Mouse (Mus musculus): ENCODE measurements at regions not wholly inside any gene's neighbourhood (a gene's known extent, or its start where the extent isn't known, plus 50 kb on each side); places are given as distances from the start of the nearest gene placed in this dataset.

DNA sequence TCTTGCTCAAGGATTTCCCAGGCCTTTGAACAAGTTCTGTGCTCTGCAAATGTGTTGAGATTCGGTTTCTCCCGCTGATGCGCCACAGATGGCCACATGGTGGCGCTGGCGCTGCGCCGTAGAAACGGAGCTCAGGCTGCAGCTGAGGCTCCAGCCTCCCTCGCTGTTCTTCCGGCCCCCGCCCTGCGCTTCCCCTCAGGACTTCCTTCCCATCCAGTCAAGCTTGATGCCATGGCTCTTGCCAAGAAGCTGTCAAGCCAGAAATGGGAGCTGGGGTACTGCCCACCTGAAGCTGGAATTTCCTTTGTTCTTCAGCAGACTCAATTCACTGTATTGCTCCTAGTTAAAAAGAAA, 263.9 kb downstream of the Mpdz start:
- peak; percentile 92 for DNase-seq (ENCODE audit: low read depth, low spot score)

GRCm38 (mm10) chr4:81216123-81216522, 226.5 kb downstream of the Mpdz start:
- no peak for DNase-seq (ENCODE audit: low read depth, low spot score)

DNA sequence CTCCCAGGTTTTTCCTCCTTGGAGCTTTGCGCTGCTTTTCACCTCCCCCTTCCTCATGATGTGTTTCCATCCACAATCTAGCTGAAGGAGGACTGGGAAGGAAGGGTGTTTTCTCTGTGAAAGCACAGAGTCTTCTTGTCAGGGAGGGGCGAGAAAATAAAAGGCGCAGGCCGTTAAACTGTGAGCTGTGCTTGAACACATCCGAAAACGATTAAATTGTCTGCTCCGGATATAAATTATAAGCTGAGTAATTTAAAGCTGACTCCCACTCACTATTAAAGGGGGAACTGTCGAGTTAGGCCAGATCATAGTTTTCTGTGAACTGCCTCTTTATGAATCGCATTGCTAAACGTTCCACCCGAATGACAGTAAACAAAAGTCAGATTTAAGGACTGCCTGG, 224.6 kb downstream of the Mpdz start:
- DNase-seq (ENCODE audit: low read depth, low spot score) = no peak

DNA sequence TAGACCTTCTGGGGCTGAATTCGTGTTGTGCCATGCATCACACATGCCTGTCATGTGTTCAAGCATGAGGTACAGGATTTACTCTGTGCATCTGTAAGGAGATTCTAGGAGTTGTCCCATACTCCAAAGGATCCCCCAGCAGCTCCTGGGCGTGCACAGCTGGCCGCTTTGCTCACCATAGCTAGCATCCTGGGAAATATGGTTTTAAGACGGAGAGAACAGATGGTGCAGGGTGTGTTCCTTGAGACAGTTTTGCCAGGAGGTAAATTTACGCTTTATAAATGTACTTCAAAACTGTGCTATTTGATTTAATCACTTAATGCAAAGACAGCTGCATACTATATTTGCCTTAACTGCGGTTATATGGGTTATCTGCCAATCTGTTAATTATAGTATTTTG, 220.6 kb downstream of the Mpdz start:
- DNase-seq (ENCODE audit: low read depth, low spot score) = no peak

- DNase-seq (ENCODE audit: low read depth, low spot score) = no peak
Observed at GRCm38 (mm10) chr4:81222468-81223175, 220.0 kb downstream of the Mpdz start.
